Mouse (Mus musculus) thymus, postnatal 25 days (tissue): ENCODE results near the gene 4931428F04Rik.

ENCODE experiments used
- DNase-seq: peaks from one replicate; pipeline ENCODE4 v3.0.0; 2022

The 4931428F04Rik gene

GRCm38 (mm10) chr8:105289805-105290460 is at the start of gene 4931428F04Rik:
Gene 4931428F04Rik (minus strand): TSS chr8:105289864.
- peak; percentile 66 for DNase-seq

DNA sequence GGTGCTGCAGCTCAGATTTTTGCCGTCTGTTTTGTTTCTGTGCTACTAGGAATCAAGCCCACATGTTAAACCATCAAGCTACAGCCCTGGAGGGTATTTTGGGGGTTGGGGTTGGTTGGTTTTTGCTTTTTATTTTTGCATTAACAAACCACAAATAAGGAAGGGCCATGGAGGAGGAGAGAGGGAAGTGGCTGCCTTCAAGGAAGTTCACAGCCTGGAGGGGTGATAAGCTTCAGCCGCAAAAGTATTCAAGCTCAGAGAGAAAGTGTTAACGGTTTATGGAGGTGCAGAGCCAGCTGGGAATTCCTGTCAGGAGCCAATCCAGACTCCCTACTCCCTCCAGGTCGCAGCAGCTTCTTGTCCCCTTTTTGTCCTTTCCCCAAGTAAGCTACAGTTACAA is 49.3 kb upstream of the 4931428F04Rik start:
- DNase-seq: no peak

- DNase-seq: no peak
Observed at GRCm38 (mm10) chr8:105336373-105337130, 46.9 kb upstream of the 4931428F04Rik start.

GRCm38 (mm10) chr8:105332523-105332922 is 42.9 kb upstream of the 4931428F04Rik start:
- no peak for DNase-seq

DNA sequence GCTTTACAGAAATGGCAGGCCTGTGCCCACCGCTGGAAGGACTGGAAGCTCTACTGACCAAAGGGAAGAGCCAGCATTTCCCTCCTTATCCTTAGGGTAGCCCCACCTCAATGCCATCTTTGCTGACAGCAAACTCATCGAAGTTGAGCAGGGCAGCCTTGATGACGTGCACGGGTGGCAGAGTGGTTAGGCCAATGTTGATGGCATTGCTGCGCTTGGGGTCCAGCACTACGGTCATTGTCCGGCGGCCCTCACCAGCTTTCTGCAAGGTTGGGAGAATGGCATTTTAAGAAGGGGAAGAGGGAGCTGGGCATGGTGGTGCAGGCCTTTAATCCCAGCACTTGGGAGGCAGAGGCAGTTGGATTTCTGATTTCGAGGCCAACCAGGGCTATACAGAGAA is 42.3 kb upstream of the 4931428F04Rik start:
- no peak for DNase-seq

DNA sequence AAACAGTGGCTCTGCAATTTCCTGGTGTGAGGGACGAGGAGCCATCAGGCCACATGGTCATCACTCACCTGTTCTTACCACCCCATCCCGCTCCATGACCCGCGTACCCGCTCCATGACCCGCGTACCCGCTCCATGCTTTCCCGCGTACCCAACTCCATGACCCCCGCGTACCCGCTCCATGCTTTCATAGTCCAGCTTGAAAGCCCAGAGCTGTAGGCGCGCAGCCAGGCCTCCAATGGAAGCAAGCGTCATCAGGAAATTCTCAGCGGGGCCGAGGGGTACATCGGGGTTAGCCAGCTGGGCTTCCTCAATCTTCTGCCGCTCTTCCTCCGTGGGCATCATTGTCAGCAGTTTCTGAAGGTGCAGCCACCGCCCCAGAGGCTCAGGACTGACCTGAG is 41.8 kb upstream of the 4931428F04Rik start:
- DNase-seq: no peak

DNA sequence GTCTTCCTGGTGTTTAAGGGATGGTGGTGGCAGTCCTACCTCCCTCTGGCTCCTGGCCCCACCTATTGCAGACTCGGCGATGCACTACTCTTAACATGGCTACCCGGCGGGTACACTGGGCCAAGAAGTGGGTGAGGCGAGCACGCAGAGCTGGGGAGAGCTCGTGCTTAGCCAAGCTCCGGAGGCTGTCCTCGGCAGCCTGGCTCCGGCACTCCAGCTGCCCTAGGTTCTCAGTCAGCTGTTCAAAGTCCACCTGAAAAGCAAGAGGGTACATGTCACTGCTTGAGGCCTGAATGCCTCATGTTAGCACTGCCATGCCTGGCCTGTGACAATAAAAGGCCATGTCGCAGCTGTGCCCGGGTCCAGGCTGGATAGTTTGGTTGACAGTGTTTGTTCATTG is 40.7 kb upstream of the 4931428F04Rik start:
- no peak for DNase-seq

GRCm38 (mm10) chr8:105326968-105327367 is 37.3 kb upstream of the 4931428F04Rik start:
- no peak for DNase-seq

DNA sequence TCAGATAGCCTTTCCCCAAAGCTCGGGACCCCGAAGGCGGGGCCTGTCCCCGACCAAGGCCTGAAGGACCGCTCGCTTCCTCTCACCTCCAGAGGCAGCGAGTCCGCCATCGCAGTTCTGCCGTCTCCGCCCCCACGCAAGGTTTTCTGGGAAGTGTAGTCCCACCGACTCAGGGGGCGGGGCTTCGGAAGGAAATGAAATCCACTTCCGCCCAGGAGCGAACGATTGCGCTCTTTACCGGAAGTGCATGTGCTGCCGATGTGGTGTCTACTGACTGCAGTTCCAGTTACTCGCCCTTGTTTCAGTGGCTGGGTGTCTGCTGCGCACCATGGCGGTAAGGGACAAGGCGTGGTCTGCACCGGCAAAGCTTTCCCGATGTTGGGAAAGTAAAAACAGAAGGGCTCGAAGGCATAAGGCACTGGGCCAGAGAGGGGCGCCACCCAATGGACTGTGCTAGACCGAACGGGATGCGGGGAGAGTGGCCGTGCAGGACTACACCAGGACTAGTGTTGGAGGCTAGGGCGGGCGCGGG is 36.5 kb upstream of the 4931428F04Rik start, which contains the start of the genes Lrrc29 and Tmem208:
TSS of gene Lrrc29 (minus strand) at position 138 of the 532 bp plus-strand sequence.
TSS of gene Tmem208 (plus strand) at position 214 of the 532 bp plus-strand sequence.
- peak; percentile 98 for DNase-seq

- peak; percentile 14 for DNase-seq
Observed at GRCm38 (mm10) chr8:105325641-105326093, 36.0 kb upstream of the 4931428F04Rik start.

GRCm38 (mm10) chr8:105323183-105323582 is 33.5 kb upstream of the 4931428F04Rik start:
- DNase-seq: no peak

DNA sequence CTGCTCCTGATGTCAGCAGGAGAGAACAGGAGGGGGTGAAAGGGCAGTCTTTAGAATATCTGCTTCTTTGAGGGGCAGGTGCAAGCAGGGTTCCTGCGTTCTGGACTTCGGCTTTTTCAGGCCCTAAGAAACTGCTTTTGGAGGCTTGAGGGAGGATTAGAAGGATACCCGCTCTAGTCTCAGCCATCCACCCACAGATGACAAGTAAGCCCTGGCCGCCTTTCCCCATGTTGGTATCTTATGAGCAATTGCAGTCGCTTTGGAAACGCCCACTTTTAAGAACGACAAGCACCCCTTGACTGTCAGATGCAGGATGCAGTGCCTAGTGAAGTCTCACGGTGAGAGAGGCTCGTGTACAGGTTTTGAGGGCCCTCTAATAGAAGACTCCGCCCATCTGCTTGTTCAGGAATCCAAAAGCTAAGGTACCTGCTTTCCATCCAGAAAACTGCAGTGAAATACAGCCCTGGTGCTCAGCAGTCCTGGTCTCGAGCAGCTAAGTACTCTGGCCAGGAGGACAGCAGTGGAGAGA is 29.1 kb upstream of the 4931428F04Rik start:
- DNase-seq: no peak

GRCm38 (mm10) chr8:105317941-105318340 is 28.3 kb upstream of the 4931428F04Rik start:
- no peak for DNase-seq

GRCm38 (mm10) chr8:105315073-105315769 is 25.6 kb upstream of the 4931428F04Rik start:
- no peak for DNase-seq

- DNase-seq: no peak
Observed at GRCm38 (mm10) chr8:105313622-105314402, 24.1 kb upstream of the 4931428F04Rik start.

GRCm38 (mm10) chr8:105312891-105313481 is 23.3 kb upstream of the 4931428F04Rik start:
- no peak for DNase-seq

DNA sequence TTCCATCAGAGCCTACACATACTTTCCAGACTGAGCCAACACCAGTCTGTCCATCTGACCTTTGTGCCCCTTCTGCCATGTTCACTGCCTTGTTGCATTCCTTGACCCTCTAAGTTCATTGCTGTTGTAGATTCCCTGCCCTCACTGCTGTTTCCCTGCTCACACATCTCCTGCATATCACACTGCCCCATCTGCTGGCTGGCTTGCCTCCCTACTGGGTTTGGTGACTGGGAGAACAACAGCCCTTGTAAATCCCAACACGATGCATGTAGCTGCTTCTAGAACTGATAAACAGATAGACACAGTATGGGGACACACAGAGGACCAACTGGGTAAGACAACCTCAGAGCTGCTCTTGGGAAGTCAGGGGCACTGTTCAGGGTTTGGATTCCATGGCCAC is 22.1 kb upstream of the 4931428F04Rik start:
- no peak for DNase-seq

DNA sequence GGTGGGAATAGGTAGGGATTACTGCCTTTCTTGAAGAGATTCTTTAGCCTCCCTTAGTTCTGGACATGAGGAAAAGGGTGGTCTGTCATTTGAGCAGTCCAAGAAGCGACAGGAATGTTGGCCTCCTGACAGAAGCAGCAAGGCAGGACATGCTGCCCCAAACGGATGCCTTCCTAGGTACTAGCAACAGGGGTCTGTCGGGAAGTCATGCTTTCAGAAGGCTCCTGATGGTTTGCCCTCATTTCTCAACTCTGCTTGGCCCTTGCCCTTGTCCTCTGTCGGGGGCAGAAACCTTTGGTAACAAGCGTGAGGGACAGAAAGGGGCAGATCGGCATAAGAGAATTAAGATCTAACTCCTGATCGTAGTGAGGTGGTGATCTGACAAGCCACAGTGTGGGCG is 20.5 kb upstream of the 4931428F04Rik start:
- DNase-seq: no peak

DNA sequence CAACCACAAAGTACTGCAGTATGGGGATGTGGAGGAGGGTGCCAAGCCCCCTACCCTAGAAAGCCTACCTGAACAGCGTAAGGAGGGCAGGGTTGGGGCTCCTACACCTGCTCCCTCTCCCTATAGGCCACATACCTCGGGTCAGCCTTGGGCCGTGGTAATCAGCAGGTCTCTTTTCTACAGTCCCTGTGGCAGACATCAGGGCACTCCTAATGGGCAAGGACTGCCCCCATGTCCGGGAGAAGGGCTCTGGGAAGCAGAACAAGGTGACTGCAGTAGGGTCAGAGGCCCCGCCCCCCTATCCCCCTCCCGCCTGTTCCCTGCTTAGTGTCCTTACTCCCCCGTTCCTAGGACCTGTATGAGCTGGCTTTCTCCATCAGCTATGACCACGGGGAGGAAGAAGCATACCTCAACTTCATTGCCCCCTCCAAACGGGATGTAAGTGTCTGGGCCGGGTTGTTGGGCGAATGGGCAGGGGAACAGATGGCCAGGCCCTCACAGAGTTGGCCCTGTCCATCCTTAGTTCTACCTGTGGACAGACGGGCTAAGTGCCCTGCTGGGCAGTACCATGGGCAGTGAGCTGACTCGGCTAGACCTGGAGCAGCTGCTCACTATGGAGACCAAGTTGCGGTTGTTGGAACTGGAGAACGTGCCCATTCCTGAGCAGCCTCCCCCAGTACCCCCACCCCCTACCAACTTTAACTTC is 19.6 kb upstream of the 4931428F04Rik start:
- DNase-seq: no peak

GRCm38 (mm10) chr8:105308428-105308827 is 18.8 kb upstream of the 4931428F04Rik start:
- DNase-seq: no peak

- no peak for DNase-seq
Observed at GRCm38 (mm10) chr8:105307670-105308069, 18.0 kb upstream of the 4931428F04Rik start.
